Mouse (Mus musculus): ENCODE results near the gene Tsga10ip.
A peak's percentile ranks its signal among the peaks of the same experiment; 100 is the strongest.
"Not testable (repeated sequence)": the region's sequence is repeated elsewhere in the genome, so short reads cannot be mapped to it uniquely, and the experiment has no call there.

Gene Tsga10ip

DNA sequence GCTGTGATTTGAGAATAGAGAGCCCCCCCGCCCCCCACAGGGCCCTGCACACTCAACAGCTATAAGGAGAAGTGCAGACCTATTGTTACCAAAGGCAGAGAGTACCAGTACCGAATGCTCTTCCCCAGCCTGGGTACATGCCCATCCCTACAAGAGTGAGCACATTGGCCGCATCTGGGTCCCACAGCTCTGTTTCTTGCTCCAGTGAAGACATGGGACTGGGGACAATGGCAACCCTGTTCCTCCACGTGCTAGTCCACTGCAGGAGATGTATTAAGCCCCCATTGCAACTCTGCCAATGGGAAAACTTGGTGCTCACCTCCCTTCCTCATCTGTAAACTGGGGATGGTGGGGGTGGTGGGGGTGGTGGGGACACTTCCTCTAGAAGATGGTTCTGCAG is 11.5 kb upstream of the Tsga10ip start:
- peaks cover 8% of the 10 kb centered on the region for H3K36me3 ChIP-seq (ENCODE audit: control insufficient read depth, insufficient read depth, low read length, poor library complexity, severe bottlenecking)
- H3K27me3 ChIP-seq (ENCODE audit: control insufficient read depth, insufficient read depth, low read length, poor library complexity, severe bottlenecking), result no peaks in the 10 kb centered on the region
- DNase-seq (ENCODE audit: low read depth, low spot score), result no peak

DNA sequence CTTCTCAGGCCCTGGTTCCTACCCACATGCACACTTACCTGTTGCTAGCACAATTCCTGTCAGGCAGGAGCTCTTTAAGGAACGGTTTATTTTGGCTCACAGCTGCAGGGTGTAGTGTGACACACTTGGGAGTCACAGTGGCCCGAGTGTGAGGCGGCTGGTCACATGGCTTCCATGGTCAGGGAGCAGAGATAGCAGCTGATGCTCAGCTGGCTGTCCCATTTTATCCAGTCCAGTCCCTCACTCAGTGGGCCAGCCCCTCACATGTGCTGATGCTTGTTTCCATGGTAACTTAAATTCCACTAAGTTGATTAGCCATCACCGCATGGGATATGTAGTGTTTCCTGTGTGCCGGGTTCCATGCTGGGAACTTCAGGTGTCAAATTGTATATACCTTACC is 9.6 kb upstream of the Tsga10ip start:
- Histone ChIP-seq H3K36me3 (ENCODE audit: control insufficient read depth, insufficient read depth, low read length, poor library complexity, severe bottlenecking) (peaks cover 4% of the 10 kb centered on the region), H3K27me3 (ENCODE audit: control insufficient read depth, insufficient read depth, low read length, poor library complexity, severe bottlenecking) (no peaks in the 10 kb centered on the region)
- no peak for DNase-seq (ENCODE audit: low read depth, low spot score)

DNA sequence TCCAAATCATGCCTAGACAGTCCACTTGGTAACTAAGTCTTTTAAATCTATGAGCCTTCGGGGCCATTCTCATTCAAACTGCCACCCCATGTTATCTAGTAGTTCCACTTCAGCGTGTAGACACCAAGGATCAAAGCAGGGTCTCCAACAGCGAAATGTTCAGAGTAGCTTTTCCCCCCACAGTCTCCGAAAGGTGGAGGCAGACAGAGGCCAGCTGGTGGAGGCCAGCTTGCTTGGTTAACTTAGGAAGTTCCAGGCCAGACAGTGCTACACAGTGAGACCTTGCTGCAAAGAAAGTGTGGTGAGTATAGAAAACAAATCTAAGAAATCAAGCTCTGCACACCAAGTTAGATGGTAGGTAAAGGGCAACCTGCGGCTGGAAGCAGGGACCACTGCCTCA is 8.3 kb upstream of the Tsga10ip start:
- no peaks in the 10 kb centered on the region for H3K27me3 ChIP-seq (ENCODE audit: control insufficient read depth, insufficient read depth, low read length, poor library complexity, severe bottlenecking)
- DNase-seq (ENCODE audit: low read depth, low spot score), result no peak
- peaks cover 2% of the 10 kb centered on the region; the same call in 1 of the 2 replicates for H3K36me3 ChIP-seq (ENCODE audit: control insufficient read depth, insufficient read depth, low read length, poor library complexity, severe bottlenecking)

DNA sequence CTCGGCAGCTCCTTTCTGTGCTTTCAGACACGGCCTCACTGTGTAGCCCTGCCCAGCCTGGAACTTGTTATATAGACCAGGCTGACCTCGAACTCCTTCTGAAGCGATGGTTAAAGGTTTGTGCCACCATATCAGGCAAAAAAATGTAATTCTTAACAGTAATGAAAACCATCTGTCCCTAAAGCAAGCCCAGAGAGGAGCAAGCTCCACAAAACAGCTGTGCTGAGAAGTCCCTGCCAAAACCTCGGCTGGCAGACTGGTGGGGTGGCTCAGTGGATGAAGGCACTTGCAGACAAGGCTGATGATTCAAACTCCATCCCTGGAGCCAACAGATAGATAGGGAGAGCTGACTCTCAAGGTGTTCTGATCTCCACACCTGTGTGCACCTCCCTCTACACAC is 6.7 kb upstream of the Tsga10ip start:
- DNase-seq (ENCODE audit: low read depth, low spot score), result no peak
- peaks cover 2% of the 10 kb centered on the region; the same call in 1 of the 2 replicates for H3K36me3 ChIP-seq (ENCODE audit: control insufficient read depth, insufficient read depth, low read length, poor library complexity, severe bottlenecking)
- H3K27me3 ChIP-seq (ENCODE audit: control insufficient read depth, insufficient read depth, low read length, poor library complexity, severe bottlenecking), result no peaks in the 10 kb centered on the region

DNA sequence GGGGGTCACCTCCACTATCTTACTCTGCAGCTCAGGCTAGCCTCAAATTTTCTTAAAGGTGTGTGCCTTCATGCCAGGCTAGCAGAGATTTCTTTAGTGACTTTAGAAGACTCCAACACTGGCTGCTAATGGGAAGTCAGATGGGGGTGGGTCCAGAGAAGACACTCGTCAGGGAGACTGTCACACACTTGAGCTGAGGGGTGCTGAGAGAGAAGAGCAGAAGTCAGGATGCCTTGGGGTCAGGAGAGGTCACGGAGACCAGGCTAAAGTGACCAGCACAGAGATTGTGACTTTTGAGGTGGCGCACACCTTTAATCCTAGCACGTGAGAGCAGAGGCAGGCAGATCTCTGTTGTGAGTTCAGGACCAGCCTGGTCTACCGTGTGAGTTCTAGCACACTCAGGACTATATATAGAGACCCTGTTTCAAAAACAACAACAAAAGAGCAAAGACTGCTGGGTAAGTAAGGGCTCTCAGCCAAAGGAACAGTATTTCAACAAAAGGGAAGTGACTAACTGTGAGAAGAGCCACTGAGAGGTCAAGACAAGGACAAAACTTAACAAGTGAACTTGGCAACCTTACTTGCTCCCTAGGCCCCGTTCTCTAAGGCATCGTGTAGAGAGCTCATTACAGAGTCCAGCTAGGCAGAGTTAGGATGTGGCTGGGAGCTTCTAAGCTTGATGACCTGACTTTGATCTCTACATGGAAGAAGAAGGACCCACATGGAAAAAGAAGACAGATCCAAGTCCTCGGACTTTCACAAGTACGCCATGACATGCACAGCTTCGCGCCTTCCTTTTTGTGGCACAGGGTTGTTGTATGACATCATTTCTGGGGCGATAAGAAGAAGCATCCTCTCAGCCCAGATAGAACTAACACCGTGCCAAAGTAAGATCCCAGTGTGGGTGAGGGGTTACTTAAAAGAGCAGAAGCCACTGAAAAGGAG is 6.0 kb upstream of the Tsga10ip start:
- peak; percentile 39 for DNase-seq (ENCODE audit: low read depth, low spot score)
- Histone ChIP-seq H3K36me3 (ENCODE audit: control insufficient read depth, insufficient read depth, low read length, poor library complexity, severe bottlenecking) (peaks cover 2% of the 10 kb centered on the region; the same call in 1 of the 2 replicates), H3K27me3 (ENCODE audit: control insufficient read depth, insufficient read depth, low read length, poor library complexity, severe bottlenecking) (no peaks in the 10 kb centered on the region)

DNA sequence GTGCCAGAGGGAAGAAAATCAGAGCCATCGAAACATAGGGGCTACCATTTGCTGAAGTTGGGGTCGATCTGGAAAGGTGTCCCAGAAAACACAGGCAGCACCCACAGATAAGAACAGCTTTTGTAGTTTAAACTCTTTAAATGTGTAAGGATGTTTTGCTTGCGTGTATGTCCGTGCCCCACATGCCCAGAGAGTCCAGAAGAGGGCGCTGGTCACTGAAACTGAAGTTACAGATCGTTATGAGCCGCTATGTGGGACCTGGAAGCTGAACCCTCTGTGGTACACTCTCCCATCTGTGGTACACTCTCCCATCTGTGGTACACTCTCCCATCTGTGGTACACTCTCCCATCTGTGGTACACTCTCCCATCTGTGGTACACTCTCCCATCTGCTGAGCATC is 4.8 kb upstream of the Tsga10ip start:
- DNase-seq (ENCODE audit: low read depth, low spot score), result peak; percentile 88
- Histone ChIP-seq H3K27me3 (ENCODE audit: control insufficient read depth, insufficient read depth, low read length, poor library complexity, severe bottlenecking) (no peaks in the 10 kb centered on the region), H3K36me3 (ENCODE audit: control insufficient read depth, insufficient read depth, low read length, poor library complexity, severe bottlenecking) (peaks cover 2% of the 10 kb centered on the region; the same call in 1 of the 2 replicates)

DNA sequence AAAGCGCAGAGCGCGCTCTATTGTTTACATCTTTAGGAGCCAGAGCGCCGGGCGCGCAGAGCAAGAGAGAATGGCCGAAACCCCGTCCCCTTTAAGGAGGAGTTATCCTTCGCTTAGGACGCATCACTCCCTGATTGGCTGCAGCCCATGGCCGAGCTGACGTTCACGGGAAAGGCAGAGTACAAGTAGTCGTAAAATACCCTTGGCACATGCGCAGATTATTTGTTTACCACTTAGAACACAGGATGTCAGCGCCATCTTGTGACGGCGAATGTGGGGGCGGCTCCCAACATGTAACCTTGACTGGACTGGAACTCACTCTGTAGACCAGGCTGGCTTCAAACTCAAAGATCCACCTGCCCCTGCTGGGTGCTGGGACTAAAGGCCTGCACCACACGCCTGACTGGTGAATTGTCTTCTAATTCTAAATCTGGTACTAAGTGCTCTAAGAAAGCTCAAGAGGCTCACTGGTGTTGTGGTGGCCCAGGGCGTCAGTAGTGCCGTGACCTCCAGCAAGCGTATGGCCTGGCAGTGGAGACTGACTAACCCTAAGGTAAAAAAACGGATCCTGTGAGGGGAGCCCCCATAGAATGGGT is 4.3 kb upstream of the Tsga10ip start:
- not testable (repeated sequence) for H3K36me3 ChIP-seq (ENCODE audit: control insufficient read depth, insufficient read depth, low read length, poor library complexity, severe bottlenecking); H3K27me3 ChIP-seq (ENCODE audit: control insufficient read depth, insufficient read depth, low read length, poor library complexity, severe bottlenecking)
- DNase-seq (ENCODE audit: low read depth, low spot score), result peak; percentile 80

DNA sequence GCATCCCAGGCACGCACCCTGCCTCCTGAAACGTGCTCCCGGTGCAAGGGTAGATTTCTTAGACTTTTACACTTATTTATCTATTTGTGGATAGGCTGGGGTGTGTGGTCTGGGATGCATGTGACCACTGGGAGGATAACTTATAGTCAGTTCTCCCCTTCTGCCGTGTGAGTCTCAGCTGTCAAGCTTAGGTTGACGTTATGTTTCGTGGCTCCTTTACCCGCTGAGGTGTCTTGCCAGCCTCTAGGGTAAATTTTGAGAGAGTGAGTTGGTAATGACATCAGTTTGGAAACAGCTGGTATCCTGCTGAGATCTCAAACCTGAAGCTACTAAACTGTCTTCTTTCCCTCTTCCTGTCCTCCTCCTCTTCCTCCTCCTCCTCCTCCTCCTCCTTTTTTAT is 3.6 kb upstream of the Tsga10ip start:
- peak; percentile 66 for DNase-seq (ENCODE audit: low read depth, low spot score)

DNA sequence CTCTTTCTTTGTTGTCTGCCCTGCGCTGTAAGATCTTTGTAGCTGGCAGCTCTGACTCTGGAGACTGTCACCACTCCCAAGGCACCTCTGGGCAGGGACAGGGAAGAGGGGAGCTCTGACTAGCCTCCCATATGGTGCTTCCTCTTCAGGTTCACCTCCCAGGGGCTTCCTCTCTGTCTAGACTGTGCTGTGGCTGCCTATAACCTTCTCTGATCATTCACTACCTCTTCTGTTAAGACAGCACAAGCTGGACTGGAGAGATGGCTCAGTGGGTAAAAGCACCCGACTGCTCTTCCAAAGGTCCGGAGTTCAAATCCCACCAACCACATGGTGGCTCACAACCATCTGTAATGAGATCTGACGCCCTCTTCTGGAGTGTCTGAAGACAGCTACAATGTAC is 1.3 kb downstream of the Tsga10ip start:
- DNase-seq (ENCODE audit: low read depth, low spot score); H3K36me3 ChIP-seq (ENCODE audit: control insufficient read depth, insufficient read depth, low read length, poor library complexity, severe bottlenecking); H3K27me3 ChIP-seq (ENCODE audit: control insufficient read depth, insufficient read depth, low read length, poor library complexity, severe bottlenecking): not testable (repeated sequence)

More for the DNA sequence above, 3.6 kb upstream of the Tsga10ip start:
- Histone ChIP-seq H3K36me3 (ENCODE audit: control insufficient read depth, insufficient read depth, low read length, poor library complexity, severe bottlenecking) (peaks cover 2% of the 10 kb centered on the region; the same call in 1 of the 2 replicates), H3K27me3 (ENCODE audit: control insufficient read depth, insufficient read depth, low read length, poor library complexity, severe bottlenecking) (no peaks in the 10 kb centered on the region)

DNA sequence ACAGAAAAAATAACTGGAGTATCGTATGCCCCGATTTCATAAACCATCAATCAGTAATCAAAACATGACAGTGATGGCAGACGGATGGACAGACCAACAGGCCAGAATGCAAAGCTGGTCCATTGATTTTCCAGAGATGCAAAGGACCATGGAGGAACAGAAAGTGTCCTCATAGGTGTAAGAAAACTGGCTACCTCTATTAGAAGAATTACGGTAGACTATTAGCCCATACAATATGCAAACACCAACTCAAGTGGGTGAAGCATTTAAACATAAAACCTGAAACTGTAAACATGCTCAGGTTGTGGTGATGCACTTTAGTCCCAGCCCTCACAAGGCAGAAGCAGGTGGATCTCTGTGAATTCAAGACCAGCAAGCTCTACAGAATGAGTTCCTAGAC is 7.0 kb downstream of the Tsga10ip start:
- Histone ChIP-seq H3K27me3 (ENCODE audit: control insufficient read depth, insufficient read depth, low read length, poor library complexity, severe bottlenecking) (no peaks in the 10 kb centered on the region), H3K36me3 (ENCODE audit: control insufficient read depth, insufficient read depth, low read length, poor library complexity, severe bottlenecking) (no peaks in the 10 kb centered on the region)
- no peak for DNase-seq (ENCODE audit: low read depth, low spot score)

DNA sequence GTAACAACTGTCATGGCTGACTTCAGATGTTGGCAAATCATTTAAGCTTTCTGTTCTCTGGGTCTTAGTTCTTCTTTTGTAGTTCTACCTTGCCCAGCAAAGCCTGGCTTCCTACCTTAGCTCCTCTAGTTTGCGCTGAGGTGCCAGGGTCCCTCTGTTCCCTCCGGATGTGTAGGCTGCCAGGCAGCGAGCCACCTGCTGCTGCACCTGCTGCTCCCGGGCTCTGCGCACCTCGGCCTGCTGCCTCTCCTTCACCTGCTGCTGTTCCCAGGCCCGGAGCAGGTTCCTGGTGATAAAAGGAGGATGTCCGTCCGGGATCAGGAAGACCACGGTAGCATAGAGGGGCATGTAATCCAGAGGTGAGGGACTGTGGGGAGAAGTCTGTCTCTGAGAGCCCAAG is 8.2 kb downstream of the Tsga10ip start:
- no peak for DNase-seq (ENCODE audit: low read depth, low spot score)
- Histone ChIP-seq H3K27me3 (ENCODE audit: control insufficient read depth, insufficient read depth, low read length, poor library complexity, severe bottlenecking) (no peaks in the 10 kb centered on the region), H3K36me3 (ENCODE audit: control insufficient read depth, insufficient read depth, low read length, poor library complexity, severe bottlenecking) (no peaks in the 10 kb centered on the region)

DNA sequence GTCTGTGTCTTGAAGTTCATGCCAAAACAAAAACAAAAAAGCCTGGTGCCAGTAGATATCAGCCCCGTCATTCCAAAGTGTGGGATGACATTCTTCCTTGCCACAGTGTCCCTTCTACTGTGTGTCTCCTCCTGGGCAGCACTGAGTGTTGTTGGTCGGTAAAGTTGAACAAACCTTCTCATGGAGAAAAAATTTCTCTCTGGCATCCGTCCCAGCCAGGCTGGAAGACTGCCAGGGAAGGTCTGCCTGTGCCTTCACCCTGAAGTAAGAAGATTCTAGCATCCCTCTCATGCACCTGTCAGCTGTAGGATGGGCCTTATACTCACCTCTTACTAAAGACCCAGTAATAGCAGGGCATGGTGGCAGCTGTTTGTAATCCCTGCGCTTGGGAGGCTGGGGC is 9.4 kb downstream of the Tsga10ip start:
- H3K36me3 ChIP-seq (ENCODE audit: control insufficient read depth, insufficient read depth, low read length, poor library complexity, severe bottlenecking), result no peaks in the 10 kb centered on the region
- no peak for DNase-seq (ENCODE audit: low read depth, low spot score)
- H3K27me3 ChIP-seq (ENCODE audit: control insufficient read depth, insufficient read depth, low read length, poor library complexity, severe bottlenecking), result no peaks in the 10 kb centered on the region

DNA sequence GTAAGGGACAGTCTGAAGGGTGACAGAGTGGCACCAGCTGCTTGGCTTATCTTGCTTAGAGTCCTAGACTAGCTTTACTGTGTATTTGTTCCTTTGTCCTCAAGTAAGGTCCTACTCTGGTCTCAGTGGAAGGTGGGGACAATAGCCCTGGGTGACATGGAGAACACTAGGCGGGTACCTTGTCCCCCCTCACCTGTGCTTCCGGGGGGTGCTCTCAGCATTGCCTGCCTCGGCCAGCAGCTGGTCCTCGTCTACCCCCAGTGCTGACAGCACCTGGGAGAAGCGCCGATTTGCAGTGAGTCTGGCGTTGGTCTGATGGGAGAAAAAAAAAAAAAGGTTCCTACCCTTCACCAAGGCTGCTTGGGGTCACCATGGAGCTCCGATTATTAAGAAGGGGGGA is 11.9 kb downstream of the Tsga10ip start:
- DNase-seq (ENCODE audit: low read depth, low spot score), result no peak
- Histone ChIP-seq H3K27me3 (ENCODE audit: control insufficient read depth, insufficient read depth, low read length, poor library complexity, severe bottlenecking) (no peaks in the 10 kb centered on the region), H3K36me3 (ENCODE audit: control insufficient read depth, insufficient read depth, low read length, poor library complexity, severe bottlenecking) (no peaks in the 10 kb centered on the region)

DNA sequence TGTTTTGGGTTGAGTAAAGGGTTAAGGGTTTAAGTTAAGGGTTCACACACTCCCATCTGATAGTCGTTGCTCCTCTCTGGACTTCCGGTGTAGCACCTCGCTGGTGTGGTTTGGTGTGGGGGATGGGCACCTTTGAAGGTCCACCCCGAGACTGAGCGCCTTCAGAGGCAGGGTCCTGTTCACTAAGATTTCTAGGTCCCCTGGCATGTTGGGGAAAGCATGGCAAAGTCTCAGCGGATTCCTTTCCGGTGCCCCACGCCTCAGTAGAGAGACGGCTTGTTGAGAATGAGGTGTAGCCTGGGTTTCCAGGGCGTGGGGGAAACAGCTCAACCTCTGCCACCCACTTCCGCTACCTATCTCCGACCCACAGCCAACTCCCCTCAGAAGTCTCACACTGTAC is 12.7 kb downstream of the Tsga10ip start:
- Histone ChIP-seq H3K36me3 (ENCODE audit: control insufficient read depth, insufficient read depth, low read length, poor library complexity, severe bottlenecking) (peaks cover 2% of the 10 kb centered on the region; the same call in 1 of the 2 replicates), H3K27me3 (ENCODE audit: control insufficient read depth, insufficient read depth, low read length, poor library complexity, severe bottlenecking) (no peaks in the 10 kb centered on the region)
- DNase-seq (ENCODE audit: low read depth, low spot score), result peak; percentile 77

DNA sequence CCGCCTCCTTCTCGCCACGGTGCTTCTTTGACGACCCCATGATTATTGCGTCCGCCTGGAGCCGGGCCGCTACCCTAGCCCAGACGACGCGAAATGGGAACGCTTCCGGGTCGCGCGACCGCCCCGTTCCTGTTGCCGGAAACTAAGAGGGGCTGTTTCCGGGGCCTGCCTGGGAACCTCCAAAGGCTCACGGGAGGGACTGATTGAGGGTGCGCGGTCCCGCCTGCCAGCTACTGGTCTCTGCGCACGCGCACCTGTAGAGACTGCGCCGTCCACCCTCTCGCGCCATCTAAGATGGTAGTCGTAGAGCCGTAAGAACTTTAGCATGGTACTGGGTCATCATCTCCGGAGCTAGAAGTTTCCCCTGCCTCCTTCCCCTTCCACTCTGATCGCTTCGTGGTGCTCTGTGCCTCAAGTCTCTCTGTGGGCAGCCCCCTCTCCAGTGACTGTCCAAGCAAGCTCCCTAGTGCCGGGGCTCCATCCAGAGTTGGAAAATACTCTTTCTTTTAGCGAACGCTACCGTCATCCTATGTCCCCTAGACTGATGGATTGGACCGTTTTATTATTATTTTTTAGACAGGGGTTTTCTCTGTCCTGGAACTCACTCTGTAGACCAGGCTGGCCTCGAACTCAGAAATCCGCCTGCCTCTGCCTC is 13.6 kb downstream of the Tsga10ip start, which contains the start of gene Sart1:
Sart1 (minus strand) TSS at position 116 of the 655 bp plus-strand sequence.
- DNase-seq (ENCODE audit: low read depth, low spot score), result peak; percentile 98
- peaks cover 8% of the 10 kb centered on the region for H3K36me3 ChIP-seq (ENCODE audit: control insufficient read depth, insufficient read depth, low read length, poor library complexity, severe bottlenecking)
- H3K27me3 ChIP-seq (ENCODE audit: control insufficient read depth, insufficient read depth, low read length, poor library complexity, severe bottlenecking), result no peaks in the 10 kb centered on the region

Data from splenic B cell, adult 2 months (primary cell).